Mouse (Mus musculus) ES-Bruce4 (cell line): ENCODE data around the gene Abcb1b.

Experiments used
- EP300 ChIP-seq: IDR thresholded peaks from 2 replicates; pipeline ENCODE4 v1.6.1; 2011; ENCODE audit warnings: low read depth, low read length; ENCODE audit not compliant: insufficient read depth
- POLR2A ChIP-seq: IDR thresholded peaks from one replicate; pipeline ENCODE4 v1.8.1; 2011; ENCODE audit warnings: low read length; ENCODE audit not compliant: insufficient read depth

- TF ChIP-seq EP300, result no peak
- TF ChIP-seq POLR2A, result no peak
These were observed 9.4 kb downstream of the Abcb1b start for GRCm38 (mm10) chr5:8807137-8808004.
